Mouse (Mus musculus) liver (tissue): ENCODE data around the gene Cox7b2.
"Not testable (repeated sequence)": the region's sequence is repeated elsewhere in the genome, so short reads cannot be mapped to it uniquely, and the experiment has no call there.

Experiments used
- DNase-seq: peaks from one replicate; pipeline ENCODE4 v3.0.0-alpha.2; 2020; ENCODE audit warnings: mixed read lengths

The Cox7b2 gene

DNA sequence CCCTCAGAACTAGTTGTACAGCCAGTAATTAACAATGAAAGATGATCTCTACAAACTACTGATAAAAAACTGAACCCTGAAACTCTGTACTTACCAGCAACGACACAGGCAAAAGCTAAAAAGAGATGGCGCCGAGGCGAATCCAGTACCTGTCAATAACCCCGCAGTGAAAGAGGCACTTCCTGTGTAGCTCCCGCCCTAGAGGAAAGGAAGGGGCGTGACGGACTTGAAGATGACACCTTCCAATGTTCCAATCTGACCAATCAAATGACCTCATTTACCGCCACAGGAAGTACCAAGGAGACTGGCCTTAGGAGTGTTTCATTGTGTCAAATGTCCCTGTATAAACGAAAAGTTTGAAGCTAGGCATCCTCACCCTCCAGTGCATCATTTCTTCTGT lies at the start of gene Cox7b2:
Gene Cox7b2, minus strand, starts transcription at position 127 of the 400 bp plus-strand sequence.
- DNase-seq = no peak

DNA sequence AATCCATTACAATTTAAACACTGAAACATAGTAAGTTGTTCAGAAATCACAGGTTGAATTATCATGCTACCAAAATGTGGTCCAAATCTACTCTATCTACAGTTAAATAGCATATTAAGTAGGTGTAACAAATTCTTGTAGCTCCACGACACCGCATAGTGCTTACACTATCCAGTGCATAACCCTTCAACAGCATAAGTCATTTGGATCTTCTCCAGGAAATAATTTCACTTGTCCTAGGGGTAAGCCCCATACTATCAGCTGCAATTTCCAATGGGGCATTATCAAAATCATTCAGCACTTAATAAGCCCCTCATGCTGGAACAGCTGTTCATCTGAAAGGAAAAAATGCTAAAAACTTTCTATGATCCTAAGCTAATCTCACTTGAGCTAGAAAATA lies 47.3 kb upstream of the Cox7b2 start:
- DNase-seq = no peak

DNA sequence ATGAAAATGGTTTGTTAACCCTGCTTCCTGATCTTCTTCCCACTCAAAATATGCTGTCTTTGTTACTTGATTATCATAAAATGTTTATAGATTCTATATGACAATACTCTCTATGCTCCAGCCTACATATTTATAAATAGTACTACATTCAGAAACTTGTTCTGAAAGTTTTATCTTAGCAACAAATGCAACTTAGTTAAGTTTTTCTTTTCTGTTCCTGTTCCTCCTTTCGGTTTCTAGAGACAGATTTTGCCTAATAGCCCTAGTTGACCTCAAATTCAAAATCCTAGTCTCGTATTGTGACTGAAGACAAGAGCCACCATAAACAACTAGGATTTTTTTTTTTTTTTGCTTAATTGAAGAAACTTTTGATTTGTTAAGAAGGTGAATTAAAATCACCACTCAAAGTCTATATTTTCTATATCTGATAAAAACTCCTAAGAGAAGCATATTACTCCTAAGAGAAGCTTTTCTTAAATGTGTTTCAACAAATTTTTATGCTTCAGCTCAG lies 45.8 kb upstream of the Cox7b2 start:
- DNase-seq = no peak

DNA sequence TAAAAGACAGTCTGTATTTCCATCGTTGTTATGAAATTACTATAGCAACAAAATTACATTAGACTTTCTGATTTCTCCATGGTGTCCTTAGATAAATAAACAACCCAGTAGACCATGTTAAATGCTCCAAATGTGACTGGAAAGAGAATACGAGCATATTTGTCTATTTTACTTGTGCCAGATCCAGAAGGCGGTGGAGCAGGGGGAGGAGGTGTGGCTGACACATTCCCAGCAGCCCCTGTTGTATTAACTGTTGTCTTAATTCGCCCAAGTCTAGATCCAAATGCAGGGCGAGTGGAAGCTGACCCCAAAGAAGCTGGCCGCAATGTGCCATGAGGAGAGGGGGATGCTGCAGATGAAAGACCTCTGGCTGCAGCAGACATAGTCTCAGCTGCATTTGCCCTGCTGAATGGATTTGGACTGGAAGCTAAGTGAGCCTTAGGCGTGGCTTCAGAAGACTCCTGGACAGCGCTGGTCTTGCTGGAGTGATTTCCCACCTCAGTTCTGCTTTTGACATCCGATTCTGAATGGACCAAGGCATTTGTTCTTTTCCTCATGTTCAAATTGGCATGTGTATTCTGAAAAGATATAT lies 23.7 kb upstream of the Cox7b2 start:
- no peak for DNase-seq

DNA sequence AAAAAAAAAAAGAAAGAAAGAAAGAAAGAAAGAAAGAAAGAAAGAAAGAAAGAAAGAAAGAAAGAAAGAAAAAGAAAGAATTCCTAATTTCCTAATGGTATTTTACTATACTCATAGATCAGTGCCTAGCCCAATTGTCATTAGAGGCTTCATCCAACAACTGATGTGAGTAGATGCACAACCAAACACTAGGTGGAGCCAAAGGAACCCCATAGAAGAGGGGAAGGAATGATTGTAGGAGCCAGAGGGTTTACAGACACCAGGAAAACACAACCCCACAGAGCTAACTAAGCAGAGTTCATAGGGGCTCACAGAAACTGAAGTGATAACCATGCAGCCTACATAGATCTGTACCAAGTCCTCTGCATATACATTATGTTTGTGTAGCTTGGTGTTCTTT lies 2.5 kb downstream of the Cox7b2 start:
- no peak for DNase-seq

DNA sequence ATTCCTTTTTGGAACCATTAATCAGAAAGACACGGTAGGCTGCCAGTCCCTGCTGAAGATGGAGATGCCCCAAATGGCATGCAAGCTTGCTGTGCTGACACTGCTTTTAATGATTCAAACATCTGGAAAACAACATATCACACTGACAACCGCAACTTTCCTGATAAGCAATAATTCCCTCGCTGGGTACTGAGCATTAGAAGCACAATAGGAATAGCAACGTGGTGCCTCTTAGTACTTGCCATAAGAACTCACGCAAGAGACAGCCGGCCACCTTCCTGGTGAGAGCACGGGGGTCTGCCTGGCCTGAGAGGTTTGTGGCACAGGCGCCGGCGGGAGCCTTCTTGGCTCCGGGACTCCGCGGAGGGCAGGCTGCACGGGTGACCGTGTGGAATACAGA lies 22.5 kb downstream of the Cox7b2 start:
- not testable (repeated sequence) for DNase-seq

DNA sequence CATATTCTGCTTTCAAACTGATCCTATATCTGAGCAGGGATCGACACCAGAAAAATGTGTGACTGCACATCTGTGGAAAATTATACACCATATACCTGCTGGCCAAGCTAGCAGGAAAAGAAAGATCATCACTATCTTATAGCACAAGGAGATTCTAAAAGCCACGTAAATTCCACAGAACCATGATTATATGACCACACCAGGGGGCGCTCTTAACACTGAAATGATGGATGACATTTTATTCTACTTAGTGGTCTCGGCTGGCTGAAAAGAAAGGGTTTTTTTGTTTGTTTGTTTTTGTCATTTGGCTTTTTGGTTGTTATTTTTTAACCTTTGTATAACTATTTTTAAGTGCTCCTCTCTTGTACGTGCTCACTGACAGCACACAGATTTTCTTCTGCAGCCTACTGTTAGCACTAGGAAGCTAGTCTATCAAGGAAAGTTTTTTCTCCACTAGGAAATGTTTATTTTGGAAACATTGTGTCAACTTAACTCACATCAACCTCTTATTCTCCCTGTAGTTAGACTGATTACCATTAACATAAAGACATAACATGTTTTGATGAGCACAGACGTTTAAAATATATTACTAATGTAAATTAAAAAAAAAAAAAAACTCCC lies 45.8 kb downstream of the Cox7b2 start:
- peak; percentile 36 for DNase-seq

DNA sequence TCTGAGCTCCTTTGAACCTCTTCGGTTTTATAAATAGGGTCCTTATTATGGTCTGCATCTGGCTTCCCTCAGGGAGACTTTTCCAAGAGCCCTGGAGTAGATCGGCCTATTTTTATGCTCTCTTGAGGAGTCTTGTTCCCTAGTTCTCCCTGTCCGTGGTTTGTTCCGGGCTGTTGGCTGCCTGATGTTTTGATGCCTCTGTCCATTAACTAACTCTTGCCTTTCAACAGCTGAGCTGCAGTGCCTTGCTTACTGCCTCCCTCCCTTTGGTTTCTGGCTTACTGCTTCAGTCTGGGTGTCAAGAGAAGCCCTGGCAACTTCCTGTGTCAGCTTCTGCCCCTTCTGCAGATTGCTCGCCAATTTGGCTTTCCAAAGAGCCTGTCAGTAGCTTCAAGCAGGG lies 52.4 kb downstream of the Cox7b2 start:
- DNase-seq = no peak

DNA sequence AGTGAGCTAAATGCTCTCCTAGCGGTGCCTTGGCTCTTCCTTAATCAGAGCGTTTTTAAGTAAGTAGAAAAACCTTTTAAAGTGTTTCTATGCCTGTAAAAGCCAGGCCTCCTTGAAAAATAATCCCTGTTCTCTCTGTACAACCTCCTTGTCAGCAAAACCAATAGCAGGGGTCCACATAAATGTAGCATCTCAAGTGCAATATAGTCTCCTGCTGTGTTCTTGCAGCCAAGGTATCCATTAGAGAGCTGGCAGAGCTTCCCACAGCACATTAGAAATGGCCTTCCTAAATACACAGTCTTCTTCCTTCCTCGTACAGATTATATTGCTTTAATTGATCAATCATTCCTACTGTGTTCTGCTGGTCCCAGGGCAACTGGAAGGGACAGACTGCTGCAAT lies 91.0 kb downstream of the Cox7b2 start:
- DNase-seq = no peak

DNA sequence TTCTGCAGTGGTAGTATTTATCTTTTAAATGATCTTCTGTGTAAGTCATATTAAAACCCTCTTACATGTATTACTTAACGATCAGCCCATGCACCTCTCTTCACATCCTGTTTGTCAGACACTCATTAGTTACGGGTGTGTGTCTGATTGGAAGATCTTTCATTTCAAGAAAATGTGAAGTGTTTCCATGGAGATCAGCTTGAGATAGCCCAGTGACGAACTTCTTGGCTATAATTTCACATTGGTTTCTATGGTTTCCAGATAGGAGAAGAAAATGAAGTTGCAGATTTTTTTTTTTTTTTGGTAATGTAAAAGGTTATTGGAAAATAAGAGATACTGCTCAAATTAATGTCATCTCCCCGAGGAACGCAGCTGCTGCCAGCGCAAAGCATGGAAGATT lies 107.8 kb downstream of the Cox7b2 start:
- DNase-seq = no peak
